Mouse (Mus musculus): Measurements from ENCODE around the gene Jkamp.

Gene Jkamp

DNA sequence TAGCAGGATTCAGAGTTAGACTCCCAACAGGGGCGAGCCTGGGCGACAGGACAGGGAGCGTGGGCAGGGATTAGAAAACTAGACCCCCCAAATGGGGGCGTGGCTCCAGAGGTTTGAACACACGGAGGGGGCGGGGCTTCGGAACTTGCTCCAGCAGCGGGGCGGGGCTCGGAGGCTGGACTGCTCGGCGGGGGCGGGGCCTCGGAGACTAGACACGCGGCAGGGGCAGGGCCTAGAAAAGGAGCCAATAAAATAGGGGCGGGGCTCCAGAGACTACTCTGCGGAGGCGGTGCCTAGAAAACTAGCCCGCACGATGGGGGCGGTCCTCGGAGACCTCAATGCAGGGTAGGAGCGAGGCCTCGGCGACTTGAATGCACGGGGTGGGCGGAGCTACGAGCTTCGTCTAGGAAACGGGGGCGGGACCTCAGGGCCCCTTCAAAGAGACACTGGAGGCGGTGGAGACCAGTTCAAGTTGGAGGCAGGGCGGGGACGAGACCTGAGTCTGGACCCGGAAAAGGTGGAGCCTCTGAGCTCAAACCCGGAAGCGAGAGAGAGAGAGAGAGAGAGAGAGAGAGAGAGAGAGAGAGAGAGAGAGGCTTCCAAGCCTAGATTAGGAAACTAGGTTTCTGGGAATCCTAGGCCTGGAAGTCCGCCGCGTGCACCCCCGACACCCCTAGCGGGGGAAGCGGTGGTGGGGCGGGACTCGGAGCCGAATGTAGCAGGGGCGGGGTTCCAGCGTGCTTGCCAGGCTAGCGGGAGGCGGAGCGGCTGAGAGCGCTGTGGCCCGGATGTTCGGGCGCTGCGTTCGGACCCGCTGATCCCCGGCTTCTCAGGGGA, at the start of gene Jkamp, which contains the start of gene L3hypdh:
Gene Jkamp (plus strand): TSS at position 261 of the 837 bp plus-strand sequence.
Gene L3hypdh (minus strand): TSS at position 111 of the 837 bp plus-strand sequence.
- in situ Hi-C loops (cut with MboI, MseI) = loop anchor here (25.0 kb wide), 1 partner anchor 577 kb away; the partner anchor contains the start of gene Dhrs7

DNA sequence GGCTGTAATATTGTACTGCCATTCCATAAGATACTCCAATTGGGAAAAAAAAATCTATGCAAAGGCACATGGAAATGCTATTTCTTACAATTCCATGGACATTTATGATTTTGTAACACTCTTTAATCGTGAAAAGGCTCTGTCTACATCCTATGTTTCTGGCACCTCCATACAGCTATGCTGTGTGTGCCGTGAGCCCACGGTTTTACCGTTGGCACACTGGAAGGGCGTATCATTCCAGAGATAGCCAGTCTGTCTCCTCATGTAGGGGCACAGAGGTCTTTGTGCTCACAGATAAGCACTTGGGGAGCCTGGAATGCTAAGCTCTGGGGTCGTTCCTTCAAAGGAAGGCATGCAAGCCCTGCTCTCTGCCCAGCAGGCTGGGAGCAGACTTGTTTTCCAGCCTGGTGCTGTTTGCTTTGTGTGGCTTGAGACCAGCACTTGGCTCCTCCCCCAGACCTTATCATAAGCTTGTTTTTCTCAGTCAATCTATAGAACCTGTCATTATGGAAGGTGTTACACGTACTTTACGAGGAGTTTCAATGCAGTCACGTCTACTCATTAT, 49.2 kb upstream of the Jkamp start:
- in situ Hi-C loops (cut with MboI, MseI) = no loop called here

DNA sequence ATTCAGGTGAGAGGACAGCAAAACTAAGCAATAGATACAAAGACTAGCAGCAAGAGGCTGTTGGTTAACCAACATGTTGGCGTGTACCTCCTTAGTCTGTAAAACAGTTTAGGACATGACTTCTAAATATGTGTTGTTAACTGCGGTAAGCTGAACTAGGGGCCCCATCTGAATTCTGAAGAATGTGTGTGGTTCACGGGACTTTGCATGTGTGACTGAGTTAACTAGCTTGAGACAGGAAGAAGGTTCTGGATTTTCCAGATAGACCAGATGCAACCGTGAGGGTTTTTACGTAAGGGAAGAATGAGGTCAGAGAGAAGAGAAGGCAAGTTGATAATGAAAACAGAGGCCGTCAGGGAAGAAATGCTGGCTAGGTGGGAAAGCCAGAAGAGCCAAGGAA, 48.3 kb upstream of the Jkamp start:
- in situ Hi-C loops (cut with MboI, MseI) = no loop called here

DNA sequence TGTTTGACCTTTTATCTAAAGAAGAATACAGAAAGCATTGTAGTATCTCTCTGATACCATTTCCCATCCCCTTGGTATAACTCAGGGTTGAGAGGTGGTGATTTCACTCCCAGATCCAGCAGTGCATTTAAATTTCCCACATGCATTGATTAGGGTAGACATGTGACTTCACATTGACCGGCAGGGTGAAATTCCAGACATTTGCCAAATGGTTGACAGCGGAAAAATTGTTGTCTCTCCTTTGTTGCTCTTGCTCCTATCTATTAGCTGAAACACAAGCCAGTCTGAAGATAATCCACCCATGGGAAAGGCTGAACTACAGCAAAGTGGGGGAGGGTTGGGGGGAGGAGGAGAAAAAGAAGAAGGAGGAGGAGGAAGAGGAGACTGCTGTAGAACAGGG, 46.5 kb upstream of the Jkamp start:
- in situ Hi-C loops (cut with MboI, MseI) = no loop called here

DNA sequence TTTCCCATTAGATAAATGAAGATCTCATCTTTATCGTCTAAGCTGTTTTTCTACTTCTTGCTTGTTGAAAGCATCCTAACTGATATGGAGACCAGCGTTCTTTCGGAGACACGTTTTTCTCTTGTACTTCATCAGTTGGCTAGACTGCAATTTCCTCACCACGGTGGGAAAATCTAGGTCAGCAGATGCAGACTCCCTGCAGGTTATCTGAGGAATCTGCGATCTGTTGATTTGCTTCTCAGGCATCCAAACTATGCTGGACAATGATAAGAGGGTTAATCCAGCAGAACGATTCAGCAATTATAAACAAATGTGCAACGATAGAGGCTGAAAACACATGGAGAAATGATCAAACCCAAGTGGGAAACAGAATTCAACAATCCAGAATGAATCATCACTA, 45.9 kb upstream of the Jkamp start:
- in situ Hi-C loops (cut with MboI, MseI) = no loop called here

DNA sequence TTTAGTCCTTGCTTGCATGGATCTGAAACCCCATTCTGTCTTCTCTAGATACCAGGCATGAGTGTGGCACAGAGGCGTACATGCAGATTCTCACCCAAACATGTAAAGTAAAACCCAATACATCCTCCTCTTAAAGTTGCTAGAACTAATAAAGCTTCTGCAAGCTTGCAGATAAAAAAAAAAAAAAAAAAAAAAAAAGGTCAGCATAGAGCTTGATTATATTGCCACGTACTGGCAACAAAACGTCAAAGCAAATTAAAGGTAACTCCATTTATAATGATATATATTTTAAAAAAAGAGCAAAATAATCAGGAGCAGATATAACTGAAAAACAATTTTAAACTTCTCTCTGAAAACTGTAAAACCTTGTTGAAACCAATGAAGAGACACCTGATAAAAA, 44.2 kb upstream of the Jkamp start:
- in situ Hi-C loops (cut with MboI, MseI) = loop anchor here (10.0 kb wide), 1 partner anchor 716 kb away; no protein-coding TSS in a partner anchor

DNA sequence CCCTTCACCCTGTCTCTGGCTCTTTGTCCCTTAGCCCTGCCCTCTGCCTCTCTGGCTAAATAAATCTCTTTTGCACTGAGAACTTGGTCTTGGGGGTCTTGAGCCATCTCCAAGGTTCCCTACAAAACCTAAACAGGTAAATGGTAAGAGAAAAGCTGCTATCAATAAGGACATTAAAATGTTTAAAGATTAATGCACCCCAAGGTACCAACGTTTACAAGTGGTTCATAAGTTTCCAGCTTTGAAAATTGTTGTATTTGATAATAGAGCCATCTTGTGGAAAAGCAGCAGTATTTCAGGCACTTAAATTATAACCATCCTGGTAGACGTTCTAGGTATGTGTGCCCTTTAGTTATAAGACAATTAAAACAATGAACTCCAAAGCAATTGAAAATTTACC, 37.9 kb upstream of the Jkamp start:
- in situ Hi-C loops (cut with MboI, MseI) = loop anchor here (10.0 kb wide), 1 partner anchor 723 kb away; no protein-coding TSS in a partner anchor

DNA sequence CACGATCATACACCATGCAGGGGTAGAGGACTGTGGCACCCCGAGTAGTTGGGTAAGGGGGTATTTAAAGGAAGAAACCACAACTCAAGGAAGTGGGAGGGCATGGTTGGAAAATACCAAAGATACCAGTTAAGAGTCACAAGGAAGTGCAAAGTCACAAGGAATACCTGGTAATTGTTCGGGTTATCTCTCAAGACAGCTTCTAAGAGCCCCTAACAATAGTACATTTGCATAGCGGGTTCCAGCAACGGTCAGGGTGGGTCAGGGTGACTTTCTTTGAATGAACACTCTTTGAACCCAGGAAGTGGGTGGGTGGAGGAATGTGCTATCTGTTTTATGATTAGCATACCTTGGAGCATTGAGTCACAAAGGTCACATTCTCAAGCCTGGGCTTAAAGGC, 35.2 kb upstream of the Jkamp start:
- in situ Hi-C loops (cut with MboI, MseI) = loop anchor here (25.0 kb wide), 1 partner anchor 888 kb away; no protein-coding TSS in a partner anchor

DNA sequence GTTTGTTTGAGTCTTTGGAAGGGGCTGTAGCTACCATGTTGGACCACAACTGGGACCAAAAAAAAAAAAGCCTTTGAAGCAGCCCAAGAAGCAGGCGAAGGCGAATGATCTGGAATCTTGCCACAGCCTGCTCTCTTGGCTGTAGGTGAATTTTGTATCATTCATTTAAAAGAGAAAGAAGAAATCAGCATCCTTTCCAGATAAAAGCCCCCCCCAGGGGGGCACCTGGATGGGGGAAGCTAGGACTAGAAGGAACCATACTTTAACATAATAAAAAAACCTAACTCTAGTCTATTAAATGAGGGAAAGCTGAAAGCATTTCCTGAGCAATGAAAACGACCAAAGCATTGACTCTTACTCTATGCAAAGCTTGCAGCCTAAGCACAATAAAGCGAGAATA, 34.6 kb upstream of the Jkamp start:
- in situ Hi-C loops (cut with MboI, MseI) = loop anchor here (25.0 kb wide), 1 partner anchor 889 kb away; no protein-coding TSS in a partner anchor

DNA sequence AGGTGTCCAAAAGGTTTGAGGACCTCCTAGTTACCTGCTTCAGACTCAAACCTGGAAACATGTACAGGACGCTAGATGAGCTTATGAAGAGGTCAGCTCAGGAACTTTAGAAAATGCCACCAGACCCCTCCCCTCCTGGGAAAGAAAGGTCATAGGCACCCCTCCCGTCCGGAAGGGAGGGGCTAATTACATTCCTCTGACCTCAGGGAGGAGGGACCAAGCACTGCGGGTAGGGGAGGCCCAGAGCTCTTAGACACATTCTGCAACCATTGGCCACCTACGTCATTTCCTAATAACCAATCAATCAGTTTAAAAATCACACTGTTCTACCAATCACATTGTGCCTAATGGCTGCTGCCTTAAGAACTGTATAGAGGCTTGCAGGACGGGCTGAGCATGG, 32.8 kb upstream of the Jkamp start:
- in situ Hi-C loops (cut with MboI, MseI) = loop anchor here (25.0 kb wide), 1 partner anchor 890 kb away; no protein-coding TSS in a partner anchor

DNA sequence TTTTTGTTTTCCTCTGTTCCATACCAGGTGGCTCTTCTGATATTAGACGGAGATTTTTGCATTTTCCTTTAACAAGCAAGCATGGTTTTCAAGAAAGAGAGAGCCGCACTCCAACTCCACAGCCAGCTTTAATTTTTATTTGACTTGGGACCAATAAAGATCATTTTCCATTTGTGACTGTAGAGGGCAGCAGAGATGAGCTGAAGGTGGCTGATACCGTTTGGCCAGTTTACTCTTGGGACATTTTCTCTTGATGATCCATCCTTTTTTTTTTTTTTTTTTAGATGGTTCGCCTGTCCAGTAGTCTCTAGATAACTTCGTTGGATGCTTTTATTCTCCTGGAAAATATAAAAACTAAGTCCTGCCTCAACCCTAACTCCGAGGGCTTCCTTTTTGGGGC, 32.1 kb upstream of the Jkamp start:
- in situ Hi-C loops (cut with MboI, MseI) = loop anchor here (25.0 kb wide), 1 partner anchor 891 kb away; no protein-coding TSS in a partner anchor

DNA sequence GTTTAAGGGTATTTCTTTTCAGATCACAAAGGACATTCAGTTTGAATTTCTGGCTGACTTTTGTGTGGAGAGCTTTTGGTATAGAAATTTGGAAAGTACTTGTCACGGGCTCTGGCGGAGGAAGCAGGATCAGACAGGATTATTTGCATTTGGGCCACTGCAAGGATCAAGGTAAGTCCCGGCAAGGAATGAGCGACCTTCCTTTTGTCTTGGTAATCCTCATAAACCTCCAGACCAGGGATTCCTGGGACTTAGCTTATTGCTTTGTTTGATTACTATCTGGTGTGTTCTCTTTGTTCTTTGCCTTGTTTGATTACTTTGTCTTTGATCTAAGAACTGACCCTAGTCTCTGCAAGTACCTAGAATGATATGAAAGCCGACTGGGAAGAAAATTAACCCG, 31.5 kb upstream of the Jkamp start:
- in situ Hi-C loops (cut with MboI, MseI) = loop anchor here (25.0 kb wide), 1 partner anchor 892 kb away; no protein-coding TSS in a partner anchor

DNA sequence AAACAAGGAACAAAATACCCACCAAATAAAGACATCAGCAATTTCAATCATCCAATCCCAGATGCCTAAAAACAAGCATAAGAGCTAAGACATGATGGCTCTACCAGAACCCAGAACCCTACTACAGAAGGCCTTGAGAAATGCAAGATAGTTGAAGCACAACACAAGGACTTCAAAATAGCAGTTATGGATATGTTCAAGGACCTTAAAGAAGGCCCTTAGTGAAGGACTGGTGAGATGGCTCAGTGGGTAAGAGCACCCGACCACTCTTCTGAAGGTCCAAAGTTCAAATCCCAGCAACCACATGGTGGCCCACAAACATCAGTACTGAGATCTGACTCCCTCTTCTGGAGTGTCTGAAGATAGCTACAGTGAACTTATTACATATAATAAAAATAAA, 27.6 kb upstream of the Jkamp start:
- in situ Hi-C loops (cut with MboI, MseI) = loop anchor here (25.0 kb wide), 1 partner anchor 895 kb away; no protein-coding TSS in a partner anchor

DNA sequence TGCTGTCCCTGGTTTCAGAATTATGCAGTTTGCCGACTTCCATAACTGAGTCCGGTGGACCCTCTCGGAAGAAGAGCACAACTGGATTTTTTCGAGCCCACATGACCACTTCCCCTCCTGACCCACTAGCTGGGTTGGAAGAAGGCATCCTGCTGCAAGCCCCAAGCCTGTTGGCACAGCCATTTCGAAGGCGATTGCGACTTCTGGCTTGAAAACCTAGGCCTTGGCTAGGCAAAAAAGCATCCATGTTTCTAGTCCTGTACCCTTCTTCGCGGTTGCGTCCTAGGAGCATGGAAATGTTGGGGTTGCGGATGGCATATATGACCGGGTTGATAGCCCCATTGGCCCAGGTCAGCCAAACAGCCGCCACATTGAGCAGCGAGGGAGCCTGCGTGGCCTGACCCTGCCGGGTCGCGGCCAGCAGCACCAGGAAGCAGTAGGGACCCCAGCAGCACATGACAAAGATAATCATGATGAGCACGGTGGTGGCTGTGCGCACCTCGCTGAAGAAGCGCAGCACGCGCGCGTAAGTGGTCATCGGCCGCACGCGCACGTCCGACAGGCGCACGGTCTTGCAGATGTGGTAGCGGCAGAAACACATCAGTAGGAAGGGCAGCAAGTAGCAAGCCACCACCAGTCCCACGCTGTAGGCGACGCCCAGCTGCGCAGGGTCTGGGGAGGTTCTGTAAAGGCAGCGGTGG, 15.6 kb upstream of the Jkamp start:
- in situ Hi-C loops (cut with MboI, MseI) = loop anchor here (5.0 to 25.0 kb wide), 2 partner anchors 242 to 907 kb away; no protein-coding TSS in a partner anchor

DNA sequence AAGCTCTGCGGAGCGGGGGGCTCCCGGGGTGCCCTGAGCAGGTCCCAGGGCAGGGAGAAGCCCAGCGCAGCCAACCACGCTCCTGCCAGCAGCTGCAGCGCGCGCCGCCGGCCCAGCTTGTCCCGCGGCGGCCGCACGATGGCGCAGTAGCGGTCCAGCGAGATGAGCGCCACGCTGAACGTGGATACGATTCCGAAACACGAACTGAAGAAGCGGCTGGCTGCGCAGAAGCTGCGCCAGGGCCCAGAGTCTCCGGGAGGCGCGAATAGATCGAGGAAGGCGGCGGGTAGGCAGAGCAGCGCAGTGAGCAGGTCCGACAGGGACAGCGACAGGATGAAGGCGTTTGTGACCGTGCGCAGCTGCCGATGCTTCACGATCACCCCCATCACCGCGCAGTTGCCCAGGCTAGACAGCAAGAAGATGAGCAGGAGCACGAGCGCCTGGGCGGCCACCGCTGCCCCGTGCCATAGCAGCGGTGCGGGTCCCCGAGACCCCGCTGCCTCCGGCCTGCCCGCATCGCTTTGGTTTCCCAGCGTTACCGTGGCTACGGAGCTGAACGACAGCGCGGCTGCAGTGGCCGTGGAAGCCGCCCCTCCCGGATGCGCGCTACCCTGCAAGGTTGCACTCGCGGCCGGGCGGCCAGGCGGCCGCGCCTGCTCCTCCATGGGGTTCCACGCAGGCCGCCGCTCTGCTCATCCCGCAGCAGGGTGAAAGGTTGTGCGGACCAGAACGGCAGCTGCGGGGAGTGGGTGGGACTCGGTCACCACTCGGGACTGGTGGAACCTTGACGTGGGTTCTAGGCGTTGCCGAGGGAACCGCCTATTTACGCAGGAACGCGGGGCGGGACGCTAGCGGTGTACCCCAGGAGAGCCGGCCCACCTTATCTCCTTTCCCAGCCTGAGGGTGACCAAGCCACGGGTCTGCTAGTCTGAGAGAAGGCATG, 14.8 kb upstream of the Jkamp start, which contains the start of gene Gpr135:
Gene Gpr135 (minus strand): TSS at position 799 of the 943 bp plus-strand sequence.
- in situ Hi-C loops (cut with MboI, MseI) = loop anchor here (5.0 to 25.0 kb wide), 2 partner anchors 243 to 908 kb away; no protein-coding TSS in a partner anchor

DNA sequence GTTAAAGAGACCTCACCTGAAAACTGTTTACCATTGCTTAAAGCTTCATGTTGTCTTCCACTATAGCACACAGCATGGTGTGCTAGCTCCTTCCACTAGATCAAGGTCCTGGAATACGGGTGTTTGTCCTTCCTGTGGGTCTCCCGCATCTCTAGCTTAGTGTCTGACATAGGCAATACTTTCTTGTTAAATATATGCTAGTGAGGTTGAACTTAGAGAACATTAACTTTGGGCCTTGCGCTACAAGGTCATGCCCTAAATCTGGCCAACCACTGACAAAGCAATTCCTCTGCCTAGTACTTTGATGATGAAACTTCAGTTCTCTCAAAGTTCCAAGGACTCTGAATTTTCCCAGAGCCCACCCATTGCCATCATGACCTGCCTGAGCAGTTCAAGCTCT, 7.1 kb upstream of the Jkamp start:
- in situ Hi-C loops (cut with MboI, MseI) = loop anchor here (25.0 kb wide), 1 partner anchor 584 kb away; the partner anchor contains the start of gene Dhrs7

DNA sequence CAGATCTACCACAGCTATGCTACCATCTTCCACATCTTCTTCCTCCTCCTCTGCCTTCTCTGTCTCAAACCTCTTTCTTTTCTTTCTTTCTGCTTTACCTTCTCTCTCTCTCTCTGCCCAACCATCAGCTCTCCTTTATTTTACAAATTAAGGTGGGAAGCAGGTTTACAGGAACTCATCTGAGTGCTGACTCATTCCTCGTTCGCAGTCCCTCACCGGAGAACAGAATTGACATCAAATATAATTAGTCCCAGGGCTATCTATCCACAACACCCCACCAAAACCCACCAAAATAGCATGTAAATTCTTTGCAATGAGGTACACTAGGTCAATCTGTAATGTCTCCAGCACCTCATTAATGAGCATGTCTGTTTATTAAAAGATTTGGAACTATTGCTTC, 3.4 kb upstream of the Jkamp start:
- in situ Hi-C loops (cut with MboI, MseI) = loop anchor here (25.0 kb wide), 1 partner anchor 580 kb away; the partner anchor contains the start of gene Dhrs7

DNA sequence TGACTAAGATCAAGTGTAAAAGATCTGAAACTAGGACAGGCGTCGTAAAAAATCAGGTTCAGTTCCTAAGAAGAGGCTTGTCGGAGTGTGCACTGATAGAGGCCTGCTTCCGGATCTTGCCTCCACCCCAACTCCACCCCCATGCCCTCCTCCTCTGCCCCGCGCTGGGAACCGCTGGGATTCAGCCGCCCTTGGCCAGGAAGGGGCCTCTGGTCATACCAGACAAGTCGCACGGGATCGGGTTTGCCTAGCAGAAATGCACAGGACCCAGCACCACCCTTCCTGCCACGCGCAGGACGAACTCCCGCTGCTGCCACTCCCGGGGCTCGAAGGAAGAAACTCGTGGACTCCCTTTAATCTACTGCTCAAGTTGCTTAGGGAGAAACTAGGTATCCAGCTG, 3.0 kb upstream of the Jkamp start:
- in situ Hi-C loops (cut with MboI, MseI) = loop anchor here (25.0 kb wide), 1 partner anchor 580 kb away; the partner anchor contains the start of gene Dhrs7

DNA sequence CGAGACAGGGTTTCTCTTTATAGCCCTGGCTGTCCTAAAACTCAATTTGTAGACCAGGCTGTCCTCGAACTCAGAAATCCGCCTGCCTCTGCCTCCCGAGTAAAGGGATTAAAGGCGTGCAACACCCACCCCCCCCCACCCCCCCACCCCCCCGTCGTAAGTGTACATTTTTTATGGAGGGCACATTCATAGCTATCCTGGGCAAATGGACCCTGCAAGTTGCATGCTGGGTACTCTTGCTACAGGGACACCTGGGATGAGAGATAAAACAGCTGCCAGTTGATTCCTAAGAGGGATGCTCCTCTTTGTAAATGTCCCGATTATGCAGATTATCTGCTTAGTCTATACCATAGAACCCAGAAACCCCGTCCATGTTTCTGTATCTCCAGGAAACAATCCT, 2.1 kb upstream of the Jkamp start:
- in situ Hi-C loops (cut with MboI, MseI) = loop anchor here (25.0 kb wide), 1 partner anchor 579 kb away; the partner anchor contains the start of gene Dhrs7
